Mouse (Mus musculus): ENCODE data around the gene Gm7534. TPM values are rescaled to one million over a fixed set of nuclear protein-coding genes. Genes with fewer than 3 reads are reported as not detected.
"Not testable (repeated sequence)": the region's sequence is repeated elsewhere in the genome, so short reads cannot be mapped to it uniquely, and the experiment has no call there.

Gm7534 gene
- polyA plus RNA-seq, 1 experiment from 2014 or later = not detected

DNA sequence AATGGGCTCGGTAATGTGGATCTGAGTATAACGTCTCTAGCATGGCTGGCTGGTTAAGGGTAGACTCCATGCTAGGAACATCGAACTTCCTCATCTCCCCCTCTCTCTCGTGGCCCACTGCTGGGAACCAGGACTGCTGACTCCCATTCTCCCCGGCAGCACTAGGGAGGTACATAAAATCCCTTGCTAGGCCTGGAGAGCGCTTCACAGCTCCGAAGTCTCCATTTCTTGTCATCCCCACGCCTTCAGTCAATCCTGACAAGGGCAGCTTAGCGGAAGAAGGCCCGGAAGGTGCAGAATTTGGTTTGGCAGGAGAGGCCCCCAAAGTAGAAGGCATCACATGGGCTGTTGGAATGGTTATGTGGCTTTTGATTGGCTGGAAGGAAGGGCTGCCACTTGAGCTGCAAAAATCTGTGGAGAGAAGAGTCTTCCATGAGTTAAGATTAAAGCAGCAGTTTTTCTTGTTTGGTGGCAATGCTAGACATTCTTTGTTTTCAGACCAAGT is 46.8 kb downstream of the Gm7534 start:
- Histone ChIP-seq H3K9me3 (replicated peaks; ENCODE audit: control insufficient read depth, low read length) (no peaks in the 10 kb centered on the region), H3K4me2 (ENCODE audit: low read length) (no peak overlapping the region), H3K9ac (ENCODE audit: low read length) (no peak overlapping the region), H3K27ac (ENCODE audit: low read depth, low read length) (no peak overlapping the region), H3K4me1 (ENCODE audit: control insufficient read depth, insufficient read depth, low read length) (no peaks in the 10 kb centered on the region), H3K36me3 (ENCODE audit: control insufficient read depth, insufficient read depth, low read length) (peaks cover 22% of the 10 kb centered on the region), H3K4me3 (ENCODE audit: low read depth, low read length) (no peak overlapping the region), H3K27me3 (replicated peaks; ENCODE audit: control insufficient read depth, insufficient read depth, low read length) (no peaks in the 10 kb centered on the region)
- ATAC-seq = no peak
- 93% methylated on average over 10 of the region's 10 CpGs for WGBS
- no peak for DNase-seq (ENCODE audit: low spot score)

- 93% methylated on average over 6 of the region's 6 CpGs for WGBS
Measured at GRCm38 (mm10) chr4:134155531-134155930, 47.3 kb downstream of the Gm7534 start.

GRCm38 (mm10) chr4:134154354-134154753 is 48.5 kb downstream of the Gm7534 start:
- Histone ChIP-seq H3K4me2 (ENCODE audit: low read length) (no peak overlapping the region), H3K27me3 (replicated peaks; ENCODE audit: control insufficient read depth, insufficient read depth, low read length) (no peaks in the 10 kb centered on the region), H3K9ac (ENCODE audit: low read length) (no peak overlapping the region), H3K4me1 (ENCODE audit: control insufficient read depth, insufficient read depth, low read length) (no peaks in the 10 kb centered on the region), H3K27ac (ENCODE audit: low read depth, low read length) (no peak overlapping the region), H3K36me3 (ENCODE audit: control insufficient read depth, insufficient read depth, low read length) (peaks cover 26% of the 10 kb centered on the region), H3K4me3 (ENCODE audit: low read depth, low read length) (no peak overlapping the region), H3K9me3 (replicated peaks; ENCODE audit: control insufficient read depth, low read length) (no peaks in the 10 kb centered on the region)
- WGBS = 92% methylated on average over 3 of the region's 3 CpGs
- DNase-seq (ENCODE audit: low spot score) (no peak), ATAC-seq (no peak)

More at GRCm38 (mm10) chr4:134155531-134155930, 47.3 kb downstream of the Gm7534 start:
- ATAC-seq (no peak), DNase-seq (ENCODE audit: low spot score) (no peak)
- Histone ChIP-seq H3K27ac (ENCODE audit: low read depth, low read length) (no peak overlapping the region), H3K27me3 (replicated peaks; ENCODE audit: control insufficient read depth, insufficient read depth, low read length) (no peaks in the 10 kb centered on the region), H3K9me3 (replicated peaks; ENCODE audit: control insufficient read depth, low read length) (no peaks in the 10 kb centered on the region), H3K36me3 (ENCODE audit: control insufficient read depth, insufficient read depth, low read length) (peaks cover 25% of the 10 kb centered on the region), H3K9ac (ENCODE audit: low read length) (no peak overlapping the region), H3K4me2 (ENCODE audit: low read length) (no peak overlapping the region), H3K4me3 (ENCODE audit: low read depth, low read length) (no peak overlapping the region), H3K4me1 (ENCODE audit: control insufficient read depth, insufficient read depth, low read length) (no peaks in the 10 kb centered on the region)

GRCm38 (mm10) chr4:134153656-134154055 is 49.1 kb downstream of the Gm7534 start:
- ATAC-seq = no peak
- H3K27ac ChIP-seq (ENCODE audit: low read depth, low read length) = no peak overlapping the region
- 95% methylated on average over 3 of the region's 3 CpGs for WGBS
- H3K4me1 ChIP-seq (ENCODE audit: control insufficient read depth, insufficient read depth, low read length) = no peaks in the 10 kb centered on the region
- H3K36me3 ChIP-seq (ENCODE audit: control insufficient read depth, insufficient read depth, low read length) = peaks cover 30% of the 10 kb centered on the region
- no peaks in the 10 kb centered on the region for H3K27me3 ChIP-seq (replicated peaks; ENCODE audit: control insufficient read depth, insufficient read depth, low read length)
- H3K4me3 ChIP-seq (ENCODE audit: low read depth, low read length) = no peak overlapping the region
- H3K9me3 ChIP-seq (replicated peaks; ENCODE audit: control insufficient read depth, low read length) = no peaks in the 10 kb centered on the region
- H3K9ac ChIP-seq (ENCODE audit: low read length) = no peak overlapping the region
- no peak for DNase-seq (ENCODE audit: low spot score)
- H3K4me2 ChIP-seq (ENCODE audit: low read length) = no peak overlapping the region

GRCm38 (mm10) chr4:134152112-134152511 is 50.7 kb downstream of the Gm7534 start:
- H3K4me2 ChIP-seq (ENCODE audit: low read length) = no peak overlapping the region
- H3K36me3 ChIP-seq (ENCODE audit: control insufficient read depth, insufficient read depth, low read length) = peaks cover 36% of the 10 kb centered on the region
- ATAC-seq (no peak), DNase-seq (ENCODE audit: low spot score) (no peak)
- no peak overlapping the region for H3K27ac ChIP-seq (ENCODE audit: low read depth, low read length)
- H3K4me1 ChIP-seq (ENCODE audit: control insufficient read depth, insufficient read depth, low read length) = no peaks in the 10 kb centered on the region
- no peak overlapping the region for H3K4me3 ChIP-seq (ENCODE audit: low read depth, low read length)
- WGBS = 91% methylated on average over 3 of the region's 3 CpGs
- no peaks in the 10 kb centered on the region for H3K27me3 ChIP-seq (replicated peaks; ENCODE audit: control insufficient read depth, insufficient read depth, low read length)
- no peaks in the 10 kb centered on the region for H3K9me3 ChIP-seq (replicated peaks; ENCODE audit: control insufficient read depth, low read length)
- H3K9ac ChIP-seq (ENCODE audit: low read length) = no peak overlapping the region

GRCm38 (mm10) chr4:134149389-134149788 is 53.4 kb downstream of the Gm7534 start:
- WGBS = 90% methylated on average over 4 of the region's 4 CpGs
- Histone ChIP-seq H3K9ac (ENCODE audit: low read length) (no peak overlapping the region), H3K36me3 (ENCODE audit: control insufficient read depth, insufficient read depth, low read length) (peaks cover 34% of the 10 kb centered on the region), H3K4me2 (ENCODE audit: low read length) (no peak overlapping the region), H3K27ac (ENCODE audit: low read depth, low read length) (no peak overlapping the region), H3K27me3 (replicated peaks; ENCODE audit: control insufficient read depth, insufficient read depth, low read length) (no peaks in the 10 kb centered on the region), H3K4me1 (ENCODE audit: control insufficient read depth, insufficient read depth, low read length) (no peaks in the 10 kb centered on the region), H3K4me3 (ENCODE audit: low read depth, low read length) (no peak overlapping the region), H3K9me3 (replicated peaks; ENCODE audit: control insufficient read depth, low read length) (no peaks in the 10 kb centered on the region)
- no peak for DNase-seq (ENCODE audit: low spot score)
- no peak for ATAC-seq

- not testable (repeated sequence) for DNase-seq (ENCODE audit: low spot score); ATAC-seq; H3K9me3 ChIP-seq (replicated peaks; ENCODE audit: control insufficient read depth, low read length); H3K27me3 ChIP-seq (replicated peaks; ENCODE audit: control insufficient read depth, insufficient read depth, low read length); H3K4me1 ChIP-seq (ENCODE audit: control insufficient read depth, insufficient read depth, low read length); H3K27ac ChIP-seq (ENCODE audit: low read depth, low read length); H3K4me2 ChIP-seq (ENCODE audit: low read length); H3K9ac ChIP-seq (ENCODE audit: low read length); H3K4me3 ChIP-seq (ENCODE audit: low read depth, low read length)
- WGBS = 97% methylated on average over 5 of the region's 5 CpGs
- peaks cover 20% of the 10 kb centered on the region for H3K36me3 ChIP-seq (ENCODE audit: control insufficient read depth, insufficient read depth, low read length)
Measured at GRCm38 (mm10) chr4:134144297-134144696, 58.5 kb downstream of the Gm7534 start.

Other genes with a start within 250 kb of the Gm7534 start
- 2,465 and 2,793 TPM in 2 replicates for gene Hmgn2, start 234.4 kb downstream of the Gm7534 start, polyA plus RNA-seq (2014; fragmentation: Nextera tagmentation; extraction: Ambion mirVana)
- 52.7 and 57.0 TPM in 2 replicates for gene Dhdds, start 202.1 kb downstream of the Gm7534 start, polyA plus RNA-seq (2014; fragmentation: Nextera tagmentation; extraction: Ambion mirVana)
- gene Lin28a, start 184.2 kb downstream of the Gm7534 start, polyA plus RNA-seq (2014; fragmentation: Nextera tagmentation; extraction: Ambion mirVana) = not detected in 2 replicates
- gene Zfp683, start 149.2 kb downstream of the Gm7534 start, polyA plus RNA-seq (2014; fragmentation: Nextera tagmentation; extraction: Ambion mirVana) = not detected in 2 replicates
- gene Crybg2, start 142.2 kb downstream of the Gm7534 start, polyA plus RNA-seq (2014; fragmentation: Nextera tagmentation; extraction: Ambion mirVana) = 0.72 and 1.9 TPM in 2 replicates
- 1.3 and 2.3 TPM in 2 replicates for gene Cd52, start 107.9 kb downstream of the Gm7534 start, polyA plus RNA-seq (2014; fragmentation: Nextera tagmentation; extraction: Ambion mirVana)
- 9.0 and 12.5 TPM in 2 replicates for gene Ubxn11, start 100.4 kb downstream of the Gm7534 start, polyA plus RNA-seq (2014; fragmentation: Nextera tagmentation; extraction: Ambion mirVana)
- 351 and 372 TPM in 2 replicates for gene Sh3bgrl3, start 74.2 kb downstream of the Gm7534 start, polyA plus RNA-seq (2014; fragmentation: Nextera tagmentation; extraction: Ambion mirVana)
- 20.1 and 21.3 TPM in 2 replicates for gene Cep85, start 15.9 kb downstream of the Gm7534 start, polyA plus RNA-seq (2014; fragmentation: Nextera tagmentation; extraction: Ambion mirVana)
- not detected in 2 replicates for gene Catsper4, start 24.4 kb upstream of the Gm7534 start, polyA plus RNA-seq (2014; fragmentation: Nextera tagmentation; extraction: Ambion mirVana)
- gene Cnksr1, start 35.4 kb upstream of the Gm7534 start, polyA plus RNA-seq (2014; fragmentation: Nextera tagmentation; extraction: Ambion mirVana) = 0.36 TPM in 1 of 2 replicates, not detected in the other
- gene E130218I03Rik, start 40.7 kb upstream of the Gm7534 start, polyA plus RNA-seq (2014; fragmentation: Nextera tagmentation; extraction: Ambion mirVana) = 0.17 TPM in 1 of 2 replicates, not detected in the other
- 14.4 and 15.8 TPM in 2 replicates for gene Zfp593, start 42.6 kb upstream of the Gm7534 start, polyA plus RNA-seq (2014; fragmentation: Nextera tagmentation; extraction: Ambion mirVana)
- not detected in 2 replicates for gene Gm30191, start 43.9 kb upstream of the Gm7534 start, polyA plus RNA-seq (2014; fragmentation: Nextera tagmentation; extraction: Ambion mirVana)
- 10.1 and 11.6 TPM in 2 replicates for gene Grrp1, start 51.1 kb upstream of the Gm7534 start, polyA plus RNA-seq (2014; fragmentation: Nextera tagmentation; extraction: Ambion mirVana)
- gene Pdik1l, start 84.9 kb upstream of the Gm7534 start, polyA plus RNA-seq (2014; fragmentation: Nextera tagmentation; extraction: Ambion mirVana) = 32.2 and 40.5 TPM in 2 replicates
- gene Trim63, start 112.1 kb upstream of the Gm7534 start, polyA plus RNA-seq (2014; fragmentation: Nextera tagmentation; extraction: Ambion mirVana) = not detected in 2 replicates
- 0.05 and 0.06 TPM in 2 replicates for gene Slc30a2, start 140.2 kb upstream of the Gm7534 start, polyA plus RNA-seq (2014; fragmentation: Nextera tagmentation; extraction: Ambion mirVana)
- gene Extl1, start 180.8 kb upstream of the Gm7534 start, polyA plus RNA-seq (2014; fragmentation: Nextera tagmentation; extraction: Ambion mirVana) = 0.14 and 0.25 TPM in 2 replicates
- gene Pafah2, start 193.3 kb upstream of the Gm7534 start, polyA plus RNA-seq (2014; fragmentation: Nextera tagmentation; extraction: Ambion mirVana) = 7.6 and 9.8 TPM in 2 replicates